Mouse (Mus musculus): ENCODE data around the gene Aldh3b3.

DNA sequence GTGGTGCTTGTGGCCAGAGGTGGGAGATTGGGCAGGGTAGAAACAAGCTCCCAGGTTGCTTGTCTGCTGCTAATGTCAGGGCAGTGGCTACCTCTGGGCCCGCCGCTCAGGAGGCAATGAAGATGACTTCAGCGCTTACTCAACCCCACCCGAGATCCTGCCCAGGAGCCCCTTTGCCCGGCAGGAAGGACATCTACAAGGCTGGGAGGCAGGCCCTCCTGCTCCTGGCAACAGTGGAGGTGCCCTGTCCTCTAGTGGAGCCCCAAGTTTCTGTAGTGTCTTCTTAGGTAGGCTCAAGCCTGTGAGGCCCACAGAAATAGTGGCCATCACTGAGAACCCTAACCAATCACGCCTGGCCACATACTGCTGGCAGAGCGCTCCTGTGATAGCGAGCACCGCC is 46.6 kb downstream of the Aldh3b3 start:
- TF ChIP-seq CTCF (IDR thresholded peaks at IDR 0.05) (no peak), EP300 (IDR thresholded peaks at IDR 0.05) (no peak)
